Mouse (Mus musculus) frontal cortex, postnatal 25 days (tissue): ENCODE data around the gene Ilf2.
A peak's percentile ranks its signal among the peaks of the same experiment; 100 is the strongest.

Experiments
- DNase-seq, 2 experiments: peaks; one replicate each; pipeline ENCODE4 v3.0.0; 2022; ENCODE audit warnings: low spot score in 2 of 2

Gene Ilf2

DNA sequence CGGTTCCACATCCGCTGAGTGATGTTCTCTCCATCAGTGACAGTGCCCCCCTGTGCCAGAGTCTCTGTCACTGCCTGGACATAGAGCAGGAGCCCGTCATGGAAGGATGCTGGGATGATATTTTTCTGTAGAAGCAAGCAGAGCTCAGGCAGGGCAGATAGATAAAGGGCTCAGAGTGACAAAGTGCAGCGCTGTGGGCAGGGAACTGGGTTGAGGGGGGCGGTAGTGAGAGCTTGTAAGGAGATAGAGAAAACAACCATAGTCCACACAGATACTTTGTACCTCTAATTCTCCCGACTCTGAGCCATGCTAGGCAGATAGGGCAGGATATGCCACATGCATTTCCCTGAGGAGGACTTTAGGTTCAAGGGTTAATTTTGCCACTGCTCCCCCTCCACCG is 13.3 kb upstream of the Ilf2 start:
- DNase-seq = no peak

DNA sequence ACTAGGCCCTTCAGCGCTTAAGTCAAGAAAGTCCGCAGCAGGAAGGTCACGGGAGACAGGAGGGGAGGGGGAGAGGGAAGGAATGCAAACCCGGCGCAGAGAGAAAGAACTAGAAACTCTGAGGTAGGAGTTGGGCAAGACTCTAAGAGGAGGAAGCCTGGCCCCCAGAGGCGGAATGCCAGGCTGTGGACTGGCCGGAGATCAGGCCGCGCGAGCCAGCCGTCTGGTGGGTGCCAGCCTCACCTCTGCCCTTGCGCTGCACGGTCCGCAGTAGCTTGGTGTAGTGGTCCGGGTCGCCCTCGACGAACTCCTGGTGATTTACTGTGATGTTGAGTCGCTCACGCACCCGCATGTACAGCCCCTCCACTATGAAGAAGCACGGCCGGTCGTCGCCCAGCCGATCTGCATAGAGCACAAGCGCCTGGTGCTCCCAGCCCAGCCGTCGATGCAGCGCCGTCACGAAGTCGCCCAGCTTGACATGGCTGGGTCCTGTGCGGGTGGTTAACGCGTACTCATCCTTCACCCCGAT is 11.3 kb upstream of the Ilf2 start:
- no peak for DNase-seq

DNA sequence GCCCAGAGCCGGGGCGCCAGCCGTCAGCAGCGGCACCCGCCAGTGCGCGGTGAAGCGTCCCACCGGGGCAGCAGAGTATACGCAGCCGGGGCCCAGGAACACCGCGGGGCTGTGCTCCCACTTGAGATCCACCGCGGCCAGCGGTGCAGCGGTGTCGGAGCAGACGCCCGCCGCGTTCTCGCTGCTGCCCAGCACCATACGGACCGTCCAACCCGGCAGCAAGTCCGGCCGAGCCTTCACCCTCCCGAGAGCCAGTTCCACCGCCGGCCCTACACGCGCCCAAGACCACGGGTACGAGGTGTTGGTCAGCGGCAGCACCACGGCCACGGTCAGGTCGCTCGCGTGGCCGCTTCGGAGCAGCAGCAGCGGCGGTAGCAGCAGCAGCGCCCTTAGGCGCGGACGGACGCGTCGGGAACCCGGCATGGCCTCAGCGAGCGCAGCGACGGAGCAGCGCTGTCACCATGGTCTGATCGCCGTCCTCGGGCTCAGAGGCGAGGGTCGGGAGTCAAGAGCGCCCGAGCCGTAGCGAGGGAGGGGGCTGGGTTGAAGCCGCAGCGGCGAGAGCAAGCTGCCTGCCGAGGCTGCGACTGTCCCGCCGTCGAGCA is 10.7 kb upstream of the Ilf2 start:
- DNase-seq = no peak

DNA sequence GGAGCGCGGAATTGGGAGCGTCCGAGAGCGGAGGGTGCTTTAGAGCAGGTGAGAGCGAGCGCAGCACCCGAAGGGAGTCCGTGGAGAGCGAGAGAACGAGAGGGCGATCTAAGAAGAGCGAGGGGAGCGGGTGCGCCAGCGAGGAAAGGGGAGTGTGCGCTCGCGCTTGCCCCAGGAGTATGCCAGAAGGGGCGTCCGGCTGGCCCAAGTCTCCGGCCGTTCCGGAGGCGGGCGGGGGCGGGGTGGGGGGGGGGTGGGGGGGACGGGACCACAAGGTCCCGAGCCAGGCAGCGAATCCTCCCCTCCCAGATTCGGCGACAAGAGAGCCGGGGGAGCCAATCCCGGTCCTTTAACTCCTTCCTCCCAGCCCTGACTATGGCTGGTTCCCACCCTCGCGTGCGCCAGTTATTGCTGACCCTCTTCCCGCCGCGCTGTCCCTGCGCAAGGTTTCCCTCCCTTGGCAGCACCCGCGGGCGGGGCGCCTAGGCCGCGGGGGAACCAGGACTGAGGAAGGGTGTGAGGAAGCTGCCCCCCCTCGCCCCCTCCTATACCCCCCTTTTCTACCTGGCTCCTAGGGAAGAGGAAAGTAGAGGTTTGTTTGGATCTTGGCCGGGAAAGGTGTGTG is 10.1 kb upstream of the Ilf2 start, which contains the start of gene Npr1:
Gene Npr1, minus strand, starts transcription at position 181 of the 625 bp plus-strand sequence.
- DNase-seq = no peak

DNA sequence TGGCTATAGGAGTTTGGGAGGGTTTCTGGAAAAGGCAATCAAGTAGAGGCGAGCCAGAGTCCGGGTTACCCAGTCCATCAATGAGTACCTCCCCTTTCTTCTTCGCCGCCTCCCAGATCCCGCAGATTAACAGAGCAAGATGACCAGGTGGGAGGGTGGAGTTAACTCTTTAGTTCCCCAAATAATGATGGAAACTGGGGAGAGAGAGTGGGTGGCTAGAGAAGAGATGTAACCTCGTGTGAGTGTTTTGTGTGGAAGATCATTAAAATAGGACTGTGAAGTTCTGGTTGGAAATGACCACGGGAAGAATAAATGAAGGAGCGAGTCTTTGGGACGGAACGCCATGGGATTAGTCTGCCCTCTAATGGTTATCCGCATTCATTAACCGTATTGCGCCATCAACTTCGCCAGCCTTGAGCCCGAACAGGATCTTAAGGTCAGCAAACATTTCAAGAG is 9.6 kb upstream of the Ilf2 start:
- peak in 1 of 2 experiments; percentile 47 for DNase-seq

DNA sequence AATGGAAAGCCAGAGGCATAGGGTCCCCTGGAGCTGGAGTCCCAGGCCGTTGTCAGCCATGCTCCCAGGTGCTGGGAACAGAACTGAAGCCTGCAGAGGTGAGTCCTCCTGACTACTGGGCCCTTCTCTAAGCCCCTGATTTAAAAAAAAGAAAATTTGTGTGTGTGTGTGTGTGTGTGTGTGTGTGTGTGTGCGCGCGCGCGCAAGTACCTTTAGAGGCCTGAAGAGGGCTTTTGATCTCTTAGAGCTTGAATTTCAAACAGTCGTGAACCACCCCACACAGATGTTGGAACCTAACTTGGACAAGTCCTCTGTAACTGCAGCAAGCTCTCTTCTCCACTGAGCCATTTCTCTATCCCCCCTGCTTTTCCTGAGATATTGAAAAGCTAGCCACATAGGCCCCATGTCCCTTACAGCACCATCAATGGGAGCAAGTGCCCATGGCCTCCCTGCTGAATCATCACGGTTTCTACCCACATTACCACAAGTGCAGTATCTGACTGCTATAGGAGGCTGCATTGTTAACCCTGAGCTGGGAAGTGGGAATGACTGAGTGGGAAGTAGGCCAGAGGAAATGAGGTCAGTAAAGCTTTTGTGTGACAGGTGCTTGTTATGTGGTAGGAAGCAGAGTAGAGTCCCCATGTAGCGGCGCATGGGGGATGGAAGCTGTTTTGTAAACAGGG is 8.2 kb upstream of the Ilf2 start:
- DNase-seq = no peak

DNA sequence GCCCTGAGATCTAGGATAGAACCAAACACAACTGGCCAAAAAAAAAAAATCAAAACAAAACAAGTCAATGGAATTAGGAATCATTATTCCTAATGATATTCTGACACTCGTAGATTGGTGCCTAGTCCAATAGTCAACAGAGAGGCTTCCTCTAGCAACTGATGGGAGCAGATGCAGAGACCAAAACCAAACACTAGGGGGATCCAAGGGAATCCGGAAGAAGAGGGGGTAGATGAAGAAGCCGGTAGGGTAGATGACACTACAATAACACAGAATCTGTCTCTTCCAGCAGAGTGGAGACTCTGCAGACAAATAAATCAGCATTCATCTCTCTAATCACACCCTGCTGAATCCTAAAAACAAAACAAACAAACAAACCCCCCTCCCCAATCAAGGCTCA is 3.7 kb upstream of the Ilf2 start:
- no peak for DNase-seq

DNA sequence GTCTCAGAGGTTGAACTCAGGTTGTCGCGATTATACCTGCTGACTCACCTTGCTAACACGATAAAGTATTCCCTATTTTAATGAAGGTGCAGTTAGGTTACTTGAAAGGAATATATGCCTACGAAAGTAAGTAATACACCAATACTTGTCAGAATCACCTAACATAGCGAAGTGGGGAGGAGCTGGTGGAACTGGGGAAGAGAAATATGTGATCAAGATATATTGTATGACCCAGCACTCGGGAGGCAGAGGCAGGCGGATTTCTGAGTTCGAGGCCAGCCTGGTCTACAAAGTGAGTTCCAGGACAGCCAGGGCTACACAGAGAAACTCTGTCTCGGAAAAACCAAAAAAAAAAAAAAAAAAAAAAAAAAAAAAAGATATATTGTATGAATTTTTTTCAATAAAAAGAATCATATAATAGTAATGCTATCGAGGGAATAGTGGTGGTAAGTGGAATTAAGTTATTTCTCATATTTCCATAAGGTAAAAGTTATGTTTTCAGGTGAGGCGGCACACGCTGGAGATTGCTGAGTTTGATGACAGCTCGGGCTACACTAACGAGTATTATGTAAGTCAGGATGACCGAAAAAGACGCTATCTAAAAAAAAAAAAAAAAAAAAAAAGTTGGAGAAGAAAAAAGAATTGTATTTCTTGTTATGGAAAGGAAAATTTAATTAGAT is 635 bp upstream of the Ilf2 start:
- no peak for DNase-seq

DNA sequence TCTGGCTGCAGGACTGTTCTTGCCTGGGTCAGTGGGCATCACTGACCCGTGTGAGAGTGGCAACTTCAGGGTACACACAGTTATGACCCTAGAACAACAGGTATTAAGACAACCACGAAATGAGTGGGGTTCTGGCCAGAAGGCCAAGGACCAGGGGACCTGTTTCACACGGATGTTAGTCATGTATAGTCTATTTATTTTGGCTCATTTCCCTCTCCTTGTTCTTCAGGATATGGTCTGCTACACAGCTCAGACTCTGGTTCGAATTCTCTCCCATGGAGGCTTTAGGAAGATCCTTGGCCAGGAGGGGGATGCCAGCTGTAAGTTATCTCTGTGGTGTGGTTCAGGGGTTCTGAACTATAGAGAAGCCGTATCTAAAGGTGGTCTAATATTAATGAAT is 11.1 kb downstream of the Ilf2 start:
- DNase-seq = no peak

DNA sequence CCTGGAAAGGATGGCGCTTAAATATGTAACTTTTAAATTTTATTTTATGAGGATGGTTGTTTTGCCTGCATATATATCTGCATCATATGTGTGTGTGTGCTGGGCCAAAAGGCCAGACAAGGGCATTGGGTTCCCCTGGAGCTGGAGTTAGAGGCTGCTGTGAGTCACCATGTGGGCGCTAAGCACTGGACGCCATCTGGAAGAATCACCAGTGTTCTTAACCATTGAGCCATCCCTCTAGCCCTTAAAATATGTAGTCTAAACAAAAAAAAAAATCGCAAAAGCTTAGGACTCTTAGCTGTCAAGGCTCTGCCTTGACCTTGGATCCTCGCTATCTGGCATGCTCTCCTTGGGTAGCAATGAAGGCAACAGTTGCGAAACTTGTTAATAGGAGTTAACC is 12.7 kb downstream of the Ilf2 start:
- DNase-seq = no peak

DNA sequence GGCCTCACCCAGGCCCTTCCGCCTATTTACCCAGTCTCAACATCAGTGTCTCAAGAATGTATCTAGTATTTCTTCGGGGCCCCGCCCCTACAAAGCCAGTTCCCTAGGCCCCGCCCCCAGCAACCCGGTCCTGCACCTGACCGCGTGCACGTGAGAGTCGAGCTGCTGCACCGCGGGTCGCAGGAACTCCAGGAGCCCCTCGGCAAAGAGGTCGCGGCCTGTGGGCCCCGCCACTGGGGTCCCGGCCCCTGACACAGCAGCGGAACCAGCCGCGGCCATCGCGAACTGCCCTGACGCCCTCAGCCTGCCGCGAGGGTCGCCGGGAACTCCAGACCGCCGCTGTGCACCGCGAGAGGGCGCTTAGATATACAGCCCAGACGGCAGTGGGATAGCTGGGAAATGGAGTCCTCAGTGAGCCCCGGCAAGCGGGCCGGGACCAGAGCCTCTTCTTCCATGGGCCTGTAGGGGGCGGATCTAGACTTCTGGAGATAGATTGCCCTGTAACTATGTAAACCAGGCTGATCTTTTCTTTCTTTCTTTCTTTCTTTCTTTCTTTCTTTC is 14.8 kb downstream of the Ilf2 start, which contains the start of gene Snapin:
Gene Snapin, minus strand, starts transcription at position 338 of the 561 bp plus-strand sequence.
- peak; percentile 91 to 92 for DNase-seq

DNA sequence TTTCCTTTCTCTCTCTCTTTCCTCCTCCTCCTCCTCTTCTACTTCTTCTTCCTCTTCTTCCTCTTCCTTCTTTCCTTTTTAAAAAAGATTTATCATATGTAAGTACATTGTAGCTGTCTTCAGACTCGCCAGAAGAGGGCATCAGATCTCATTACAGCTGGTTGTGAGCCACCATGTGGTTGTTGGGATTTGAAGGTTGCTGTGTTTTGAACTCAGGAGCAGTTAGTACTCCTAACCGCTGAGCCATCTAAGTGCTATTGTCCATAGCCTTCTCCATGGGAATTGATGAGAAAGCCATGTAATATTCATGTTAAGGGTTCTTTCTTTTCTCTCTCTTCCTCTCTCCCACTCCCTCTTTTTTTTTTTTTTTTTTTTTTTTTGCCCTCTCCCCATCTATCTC is 15.4 kb downstream of the Ilf2 start:
- peak in 1 of 2 experiments; percentile 36 for DNase-seq

DNA sequence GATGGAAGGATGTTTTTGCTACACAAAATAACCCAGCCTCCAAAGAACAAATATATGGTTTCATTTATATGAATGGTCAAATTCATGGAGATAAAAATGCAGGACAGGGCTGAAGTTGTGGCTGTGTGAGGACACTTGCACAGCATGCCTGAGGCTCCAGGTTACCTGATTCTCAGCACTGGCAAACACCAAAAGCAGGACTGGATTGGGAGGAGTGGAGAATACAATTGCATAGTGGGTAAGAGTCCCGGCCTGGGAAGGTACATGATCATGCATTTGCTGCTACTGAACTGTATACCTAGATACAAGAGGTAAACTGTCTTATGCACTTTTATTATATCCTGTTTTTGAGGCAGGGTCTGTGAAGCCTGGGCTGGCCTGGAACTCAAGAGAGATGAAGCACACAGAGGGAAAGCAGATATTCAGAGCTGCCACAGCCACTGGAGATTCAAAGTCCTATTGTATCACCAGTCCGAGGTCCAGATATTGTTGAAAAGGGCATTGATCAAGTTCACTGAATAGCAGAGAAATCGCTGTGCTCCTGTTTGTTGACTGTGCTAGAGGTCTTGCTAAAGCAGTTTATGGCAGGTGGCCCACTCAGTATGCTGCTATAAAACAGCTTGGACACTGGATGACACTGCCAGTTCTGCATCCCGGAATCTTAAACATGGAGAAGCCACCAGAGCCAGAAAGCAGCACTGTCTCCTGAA is 18.1 kb downstream of the Ilf2 start:
- no peak for DNase-seq

DNA sequence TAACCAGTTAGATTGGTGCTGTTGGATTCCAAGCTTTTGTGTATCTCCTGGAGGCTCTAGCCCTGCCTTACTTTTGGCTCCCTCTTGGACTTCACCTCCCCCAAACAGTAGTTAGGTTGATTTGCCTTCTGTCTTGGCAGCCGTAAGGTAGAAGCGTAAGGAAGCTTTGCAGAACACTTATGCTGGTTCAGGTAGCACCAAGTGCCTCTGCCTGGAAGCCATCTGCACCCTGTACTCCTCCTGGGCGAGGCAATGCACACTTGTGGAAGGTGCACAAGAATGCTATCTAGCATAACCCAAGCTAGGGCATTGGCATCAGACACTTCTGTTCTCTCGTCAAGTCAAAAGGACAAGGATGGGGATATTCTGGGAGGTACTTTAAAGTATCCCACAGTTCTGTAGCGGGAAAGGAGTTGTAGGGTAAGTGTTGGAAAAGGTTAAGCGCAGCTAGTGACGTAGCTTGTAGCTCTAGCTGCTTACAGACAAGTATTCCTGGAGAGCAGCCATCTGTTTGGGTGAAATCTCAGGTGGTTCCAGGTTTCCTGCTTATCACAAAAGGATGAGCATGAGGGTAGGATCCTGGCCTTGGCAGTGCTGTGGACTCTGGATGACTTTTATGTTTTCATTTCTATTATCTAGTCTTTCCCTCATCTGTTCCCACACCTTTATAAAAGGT is 20.1 kb downstream of the Ilf2 start:
- DNase-seq = no peak

DNA sequence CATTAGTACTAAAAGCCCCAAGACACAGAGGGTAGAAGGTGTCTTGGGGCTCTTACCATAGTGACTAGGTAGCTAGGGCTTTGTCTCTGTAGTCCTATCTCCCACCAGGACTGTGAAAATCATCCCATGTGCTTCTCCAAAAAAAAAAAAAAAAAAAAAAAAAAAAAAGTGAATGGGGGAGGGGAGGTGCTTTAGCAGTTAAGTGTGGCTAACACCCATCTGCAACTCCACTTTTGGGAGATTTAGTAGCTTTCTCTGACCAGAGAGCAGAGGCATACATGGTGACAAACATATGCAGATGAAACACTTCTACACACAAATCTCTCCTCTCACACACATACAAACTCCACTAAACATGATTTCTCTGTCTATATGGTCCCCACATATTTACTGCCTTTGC is 21.7 kb downstream of the Ilf2 start:
- no peak for DNase-seq

DNA sequence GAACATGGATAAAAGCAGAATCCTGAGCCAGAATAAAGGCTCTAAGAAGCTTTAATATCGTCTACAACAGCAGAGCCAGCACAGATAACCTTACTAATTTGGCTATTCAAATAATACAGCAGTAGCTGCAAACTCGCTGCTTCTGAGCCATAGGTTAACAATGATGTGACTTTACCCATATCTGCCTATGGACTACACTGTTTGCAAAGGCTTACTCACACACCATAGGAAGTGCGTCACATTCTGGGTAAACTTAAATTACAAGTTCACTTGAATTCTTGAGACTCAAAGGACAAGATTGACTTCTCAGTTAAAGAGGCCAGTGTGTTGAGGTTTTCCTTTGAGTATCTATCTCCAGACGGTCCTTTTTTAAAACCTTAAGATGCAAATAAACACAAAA is 27.5 kb downstream of the Ilf2 start:
- DNase-seq = no peak

DNA sequence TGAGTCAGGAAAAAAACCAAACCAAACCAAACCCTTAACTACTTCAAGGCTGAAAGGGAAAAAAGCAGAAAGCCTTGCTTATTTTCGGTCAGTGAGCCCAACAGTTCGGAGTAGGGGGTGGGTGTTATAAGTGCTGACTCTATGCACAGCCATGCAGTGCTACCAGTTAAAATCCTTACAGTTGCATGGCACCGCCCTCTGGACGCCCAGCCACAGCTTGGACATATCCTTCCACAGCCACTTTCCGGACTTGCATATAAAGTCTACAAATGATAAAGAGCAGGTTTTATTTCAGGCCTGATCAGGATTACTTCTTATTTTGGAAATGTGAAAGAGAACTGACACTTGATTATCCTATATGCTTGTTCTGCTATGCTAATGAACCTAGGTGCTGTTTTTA is 29.3 kb downstream of the Ilf2 start:
- no peak for DNase-seq

DNA sequence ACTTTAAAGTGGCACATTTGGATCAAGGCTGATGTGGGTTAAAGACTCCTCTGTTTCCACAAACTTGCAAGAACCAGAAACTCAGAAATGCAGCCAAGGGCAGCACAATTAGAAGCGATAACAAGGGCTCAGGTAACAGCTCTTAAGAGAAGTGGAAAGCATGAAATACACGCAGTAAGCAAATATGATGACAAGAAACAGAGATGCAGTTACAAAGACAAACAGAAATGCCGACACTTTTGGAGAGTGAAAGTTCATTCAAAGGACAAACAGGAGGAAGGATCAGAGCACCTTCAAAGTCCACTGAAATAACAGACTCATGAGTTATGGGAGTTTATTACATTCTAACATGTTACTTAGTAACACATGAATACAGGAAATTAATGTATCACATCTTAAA is 30.4 kb downstream of the Ilf2 start:
- no peak for DNase-seq

DNA sequence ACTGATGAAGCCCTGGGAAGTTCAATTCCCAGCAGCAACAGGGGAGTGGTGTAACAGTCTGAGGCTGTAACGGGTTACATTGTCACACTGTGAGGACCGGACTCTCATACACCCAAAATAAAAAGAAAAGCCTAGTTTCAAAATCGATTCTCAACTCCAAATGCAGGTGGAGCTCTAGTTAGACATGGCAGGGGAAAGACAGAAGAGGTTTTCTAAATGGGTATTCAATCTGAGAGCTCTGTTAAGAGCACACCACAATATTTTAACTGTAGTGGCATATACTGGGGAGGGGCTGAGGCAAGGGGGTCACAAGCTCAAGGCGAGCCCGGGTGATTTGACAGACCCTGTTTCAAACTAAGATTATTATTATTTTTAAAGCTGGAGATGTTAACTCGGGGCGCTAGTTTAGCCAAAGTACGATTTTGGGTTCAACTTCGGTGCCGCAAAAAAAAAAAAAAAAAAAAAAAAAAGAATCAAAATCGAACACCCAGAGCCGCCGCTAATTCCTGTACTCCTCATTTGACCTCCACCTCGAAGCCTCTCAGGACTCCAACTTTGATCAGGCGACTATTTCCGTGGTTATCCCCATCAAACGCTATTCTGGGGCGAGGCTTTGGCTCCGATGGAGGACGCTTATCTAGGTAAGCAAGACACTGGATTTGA is 32.5 kb downstream of the Ilf2 start:
- no peak for DNase-seq
